Mouse (Mus musculus) lung, embryonic 14.5 days (tissue): Measurements from ENCODE around the gene Nsmf. TPM values are rescaled to one million over a fixed set of nuclear protein-coding genes. Genes with fewer than 3 reads are reported as not detected.
A peak's percentile ranks its signal among the peaks of the same experiment; 100 is the strongest.

Experiments
- ATAC-seq: fragments of 200-750 bp; cut with Nextera tagmentation; 2 replicates; pipeline ENCODE4 v1.8.0; 2017; ENCODE audit warnings: mild to moderate bottlenecking, moderate TSS enrichment, moderate library complexity; ENCODE audit not compliant: insufficient read depth
- DNase-seq: peaks from one replicate; pipeline ENCODE4 v3.0.0-alpha.2; 2015
- H3K27ac ChIP-seq: fragments of 300-500 bp; sonication (generic); 2 replicates; pipeline ENCODE4 v1.5.1; 2014; ENCODE audit warnings: low read depth, mild to moderate bottlenecking, moderate library complexity
- H3K27me3 ChIP-seq: fragments of 300-500 bp; sonication (generic); 2 replicates; pipeline ENCODE4 v1.6.1; 2014; ENCODE audit warnings: low read length, control low read depth; ENCODE audit not compliant: insufficient read depth
- H3K36me3 ChIP-seq: fragments of 300-500 bp; sonication (generic); 2 replicates; pipeline ENCODE4 v1.6.1; 2014; ENCODE audit warnings: control low read depth; ENCODE audit not compliant: insufficient read depth
- H3K4me1 ChIP-seq: fragments of 300-500 bp; sonication (generic); 2 replicates; pipeline ENCODE4 v1.6.1; 2014; ENCODE audit warnings: antibody characterized with exemption, control low read depth; ENCODE audit not compliant: insufficient read depth
- H3K4me2 ChIP-seq: fragments of 300-500 bp; sonication (generic); 2 replicates; pipeline ENCODE4 v1.6.1; 2014; ENCODE audit warnings: mild to moderate bottlenecking
- H3K4me3 ChIP-seq: fragments of 300-500 bp; sonication (generic); 2 replicates; pipeline ENCODE4 v1.5.1; 2014; ENCODE audit warnings: low read depth, low read length
- H3K9ac ChIP-seq: fragments of 300-500 bp; sonication (generic); 2 replicates; pipeline ENCODE4 v1.6.1; 2014
- H3K9me3 ChIP-seq: fragments of 300-500 bp; sonication (generic); 2 replicates; pipeline ENCODE4 v1.6.1; 2016; ENCODE audit warnings: low read depth, low read length, control low read depth
- CTCF ChIP-seq: IDR thresholded peaks from 2 replicates; pipeline ENCODE4 v1.5.1; 2016; ENCODE audit warnings: antibody characterized with exemption, low read depth
- WGBS: fragments of 180-500 bp; shearing (Covaris S2); extraction: QIAGEN DNeasy Blood & Tissue Kit; methylation state at CpG from one replicate; pipeline ENCODE4 v1.1.7; 2014; 5-methylcytosine and 5-hydroxymethylcytosine counted together
- polyA plus RNA-seq: library from polyadenylated mRNA; unstranded; fragments of >200 nt; fragmentation: Nextera tagmentation; extraction: Ambion mirVana; gene quantifications from 2 replicates; pipeline ENCODE4 v1.2.1, GENCODE M21; 2014

Nsmf gene
- 59.9 and 67.8 TPM in 2 replicates for polyA plus RNA-seq

- H3K9me3 ChIP-seq, result no peaks in the 10 kb centered on the region
- peak; percentile 94 for DNase-seq
- H3K4me2 ChIP-seq, result peak within 1 kb of the TSS; percentile 85
- peak; percentile 95 for ATAC-seq
- peak; percentile 21; the same call in 1 of the 2 replicates for TF ChIP-seq CTCF
- H3K27me3 ChIP-seq, result no peaks in the 10 kb centered on the region
- peak within 1 kb of the TSS; percentile 86 for H3K9ac ChIP-seq
- H3K4me1 ChIP-seq, result peaks cover 5% of the 10 kb centered on the region
- WGBS, result 5% methylated on average over 47 of the region's 47 CpGs
- peaks cover 30% of the 10 kb centered on the region for H3K36me3 ChIP-seq
- peak within 1 kb of the TSS; percentile 82 for H3K4me3 ChIP-seq
- H3K27ac ChIP-seq, result 0 out of 2 replicates have a peak within 1 kb of the TSS, but pooled peaks have one; percentile 30
Observed at GRCm38 (mm10) chr2:25054221-25055067, at the start of gene Nsmf. Gene Nsmf (plus strand): TSS chr2:25054355.

- Histone ChIP-seq H3K9me3 (no peaks in the 10 kb centered on the region), H3K4me1 (no peaks in the 10 kb centered on the region), H3K27ac (no peak overlapping the region), H3K27me3 (no peaks in the 10 kb centered on the region), H3K4me3 (no peak overlapping the region), H3K9ac (no peak overlapping the region), H3K4me2 (no peak overlapping the region), H3K36me3 (no peaks in the 10 kb centered on the region)
- DNase-seq (no peak), ATAC-seq (no peak)
- no peak for TF ChIP-seq CTCF
- WGBS, result 81% methylated on average over 1 of the region's 1 CpGs
Observed at GRCm38 (mm10) chr2:25006767-25007166, 47.4 kb upstream of the Nsmf start.

DNA sequence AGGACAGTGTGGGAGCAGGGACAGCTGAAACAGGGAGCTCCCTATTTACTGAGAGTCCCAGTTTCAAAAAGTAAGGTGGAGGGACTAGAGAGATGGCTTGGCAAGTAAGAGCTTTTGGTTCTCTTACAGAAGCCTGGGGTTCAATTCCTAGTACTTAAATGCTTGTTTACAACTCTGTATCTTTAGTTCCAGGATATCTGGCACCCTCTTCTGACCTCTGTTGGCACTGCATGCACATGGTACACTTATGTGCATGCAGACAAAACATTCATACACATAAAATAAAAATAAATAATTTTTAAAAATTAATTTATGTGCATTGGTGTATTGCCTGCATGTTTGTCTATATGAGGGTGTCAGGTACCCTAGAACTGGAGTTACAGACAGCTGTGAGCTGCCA lies 45.9 kb upstream of the Nsmf start:
- no peak overlapping the region for H3K4me2 ChIP-seq

GRCm38 (mm10) chr2:25022678-25023077 lies 31.5 kb upstream of the Nsmf start:
- H3K4me3 ChIP-seq, result no peak overlapping the region
- DNase-seq (no peak), ATAC-seq (no peak)
- H3K9ac ChIP-seq, result no peak overlapping the region
- no peaks in the 10 kb centered on the region for H3K9me3 ChIP-seq
- peak; percentile 27; the same call in 1 of the 2 replicates for TF ChIP-seq CTCF
- no peaks in the 10 kb centered on the region for H3K4me1 ChIP-seq
- no peaks in the 10 kb centered on the region for H3K36me3 ChIP-seq
- H3K27ac ChIP-seq, result no peak overlapping the region
- no peak overlapping the region for H3K4me2 ChIP-seq
- H3K27me3 ChIP-seq, result no peaks in the 10 kb centered on the region
- WGBS, result 88% methylated on average over 1 of the region's 1 CpGs

More for the DNA sequence above, 45.9 kb upstream of the Nsmf start:
- Histone ChIP-seq H3K36me3 (no peaks in the 10 kb centered on the region), H3K27me3 (no peaks in the 10 kb centered on the region), H3K27ac (no peak overlapping the region), H3K4me1 (no peaks in the 10 kb centered on the region), H3K4me3 (no peak overlapping the region), H3K9me3 (no peaks in the 10 kb centered on the region), H3K9ac (no peak overlapping the region)
- 0 out of 2 replicates have a peak, but pooled peaks have one; percentile 11 for TF ChIP-seq CTCF
- peak; percentile 19 for DNase-seq
- ATAC-seq, result no peak

GRCm38 (mm10) chr2:25025109-25025508 lies 29.0 kb upstream of the Nsmf start:
- H3K4me1 ChIP-seq, result no peaks in the 10 kb centered on the region
- TF ChIP-seq CTCF, result no peak
- no peaks in the 10 kb centered on the region for H3K36me3 ChIP-seq
- H3K27ac ChIP-seq, result no peak overlapping the region
- no peaks in the 10 kb centered on the region for H3K9me3 ChIP-seq
- DNase-seq (no peak), ATAC-seq (no peak)
- no peak overlapping the region for H3K4me2 ChIP-seq
- no peak overlapping the region for H3K9ac ChIP-seq
- WGBS, result 66% methylated on average over 1 of the region's 1 CpGs
- H3K27me3 ChIP-seq, result no peaks in the 10 kb centered on the region
- H3K4me3 ChIP-seq, result no peak overlapping the region

- Histone ChIP-seq H3K36me3 (no peaks in the 10 kb centered on the region), H3K9ac (no peak overlapping the region), H3K27me3 (no peaks in the 10 kb centered on the region), H3K9me3 (no peaks in the 10 kb centered on the region), H3K4me3 (no peak overlapping the region), H3K4me2 (no peak overlapping the region), H3K27ac (no peak overlapping the region), H3K4me1 (no peaks in the 10 kb centered on the region)
- ATAC-seq, result no peak
- no peak for DNase-seq
- WGBS, result 93% methylated on average over 4 of the region's 4 CpGs
- TF ChIP-seq CTCF, result no peak
Observed at GRCm38 (mm10) chr2:25034994-25035393, 19.2 kb upstream of the Nsmf start.

DNA sequence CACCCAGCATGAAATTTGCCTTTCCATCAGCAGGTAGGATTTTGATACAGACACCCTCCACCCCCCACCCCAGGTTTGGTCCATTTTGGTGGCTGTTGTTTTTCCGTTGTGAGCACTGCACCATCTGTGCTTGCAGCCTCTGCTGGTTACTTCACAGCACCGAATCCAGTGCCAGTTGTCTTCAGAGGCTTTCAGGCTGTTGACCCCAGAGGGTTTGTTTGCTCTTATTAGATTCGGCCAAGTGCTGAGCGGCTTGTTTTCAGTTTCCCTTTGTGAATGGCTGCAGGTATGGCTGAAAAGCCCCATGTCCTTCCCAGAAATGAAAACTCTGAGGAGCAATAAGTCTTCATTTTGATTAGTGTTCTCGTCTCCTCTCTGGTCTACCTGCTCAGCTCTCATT lies 14.1 kb upstream of the Nsmf start:
- ATAC-seq (no peak), DNase-seq (no peak)
- Histone ChIP-seq H3K9ac (no peak overlapping the region), H3K4me1 (no peaks in the 10 kb centered on the region), H3K36me3 (no peaks in the 10 kb centered on the region), H3K9me3 (no peaks in the 10 kb centered on the region), H3K27me3 (no peaks in the 10 kb centered on the region), H3K27ac (no peak overlapping the region), H3K4me3 (no peak overlapping the region), H3K4me2 (no peak overlapping the region)
- 68% methylated on average over 5 of the region's 5 CpGs for whole genome bisulfite sequencing
- TF ChIP-seq CTCF, result no peak
